Mouse (Mus musculus) heart, embryonic 16.5 days (tissue): ENCODE data around the gene Slc17a4. TPM values are rescaled to one million over a fixed set of nuclear protein-coding genes. Genes with fewer than 3 reads are reported as not detected.

Source experiments
- ATAC-seq: fragments of 200-750 bp; cut with Nextera tagmentation; replicated peaks from 2 replicates; pipeline ENCODE4 v1.8.0; 2017; ENCODE audit warnings: moderate number of reproducible peaks; ENCODE audit not compliant: insufficient read depth, low FRiP score; ENCODE audit errors: extremely low read depth
- H3K27ac ChIP-seq: fragments of 300-500 bp; sonication (generic); 2 replicates; pipeline ENCODE4 v1.5.1; 2014; ENCODE audit warnings: mild to moderate bottlenecking, low read length, control low read depth, moderate library complexity
- H3K27me3 ChIP-seq: fragments of 300-500 bp; sonication (generic); 2 replicates; pipeline ENCODE4 v1.6.1; 2014; ENCODE audit warnings: low read length, mixed read lengths; ENCODE audit not compliant: control insufficient read depth, insufficient read depth
- H3K36me3 ChIP-seq: fragments of 300-500 bp; sonication (generic); 2 replicates; pipeline ENCODE4 v1.6.1; 2014; ENCODE audit not compliant: control insufficient read depth, insufficient read depth
- H3K4me1 ChIP-seq: fragments of 300-500 bp; sonication (generic); 2 replicates; pipeline ENCODE4 v1.6.1; 2014; ENCODE audit warnings: low read length, mixed read lengths; ENCODE audit not compliant: control insufficient read depth, insufficient read depth
- H3K4me2 ChIP-seq: fragments of 300-500 bp; sonication (generic); 2 replicates; pipeline ENCODE4 v1.6.1; 2014; ENCODE audit warnings: low read depth, mild to moderate bottlenecking, control low read depth, low read length
- H3K4me3 ChIP-seq: fragments of 300-500 bp; sonication (generic); 2 replicates; pipeline ENCODE4 v1.5.1; 2014; ENCODE audit warnings: mild to moderate bottlenecking, control low read depth, low read length
- H3K9ac ChIP-seq: fragments of 300-500 bp; sonication (generic); 2 replicates; pipeline ENCODE4 v1.6.1; 2014; ENCODE audit warnings: low read length, control low read depth
- H3K9me3 ChIP-seq: fragments of 300-500 bp; sonication (generic); replicated peaks from 2 replicates; pipeline ENCODE4 v1.6.1; 2016; ENCODE audit warnings: low read length; ENCODE audit not compliant: control insufficient read depth
- WGBS: fragments of 180-500 bp; shearing (Covaris S2); extraction: QIAGEN DNeasy Blood & Tissue Kit; methylation state at CpG from one replicate; pipeline ENCODE4 v1.1.7; 2014; 5-methylcytosine and 5-hydroxymethylcytosine counted together
- polyA plus RNA-seq: library from polyadenylated mRNA; unstranded; fragments of >200 nt; fragmentation: Nextera tagmentation; extraction: Ambion mirVana; gene quantifications from 2 replicates; pipeline ENCODE4 v1.2.1, GENCODE M21; 2015

Gene Slc17a4
- polyA plus RNA-seq, 1 experiment from 2014 or later, result 0.09 TPM

DNA sequence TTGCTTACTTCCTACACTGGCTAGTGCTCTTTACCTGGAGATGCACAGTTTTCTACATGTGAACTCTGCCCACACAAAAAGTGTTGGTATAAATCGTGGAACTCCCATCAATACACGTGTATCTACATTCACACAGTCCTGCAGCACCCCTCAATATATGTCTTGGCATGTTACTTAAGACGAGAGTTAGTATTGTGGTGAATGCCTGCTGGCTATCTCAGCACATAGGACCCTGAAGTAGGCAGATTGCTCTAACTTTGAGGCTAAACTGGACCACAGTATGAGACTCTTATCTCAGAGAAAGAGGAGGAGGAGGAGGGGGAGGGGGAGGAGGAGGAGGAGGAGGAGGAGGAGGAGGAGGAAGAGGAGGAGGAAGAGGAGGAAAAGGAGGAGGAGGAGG, 35.7 kb downstream of the Slc17a4 start:
- 68% methylated on average over 3 of the region's 3 CpGs for WGBS
- ATAC-seq, result no peak
- no peaks in the 10 kb centered on the region for H3K9me3 ChIP-seq
- no peak overlapping the region for H3K27ac ChIP-seq
- no peaks in the 10 kb centered on the region for H3K27me3 ChIP-seq
- H3K36me3 ChIP-seq, result no peaks in the 10 kb centered on the region
- no peak overlapping the region for H3K9ac ChIP-seq
- no peak overlapping the region for H3K4me3 ChIP-seq
- H3K4me2 ChIP-seq, result no peak overlapping the region
- no peaks in the 10 kb centered on the region for H3K4me1 ChIP-seq

DNA sequence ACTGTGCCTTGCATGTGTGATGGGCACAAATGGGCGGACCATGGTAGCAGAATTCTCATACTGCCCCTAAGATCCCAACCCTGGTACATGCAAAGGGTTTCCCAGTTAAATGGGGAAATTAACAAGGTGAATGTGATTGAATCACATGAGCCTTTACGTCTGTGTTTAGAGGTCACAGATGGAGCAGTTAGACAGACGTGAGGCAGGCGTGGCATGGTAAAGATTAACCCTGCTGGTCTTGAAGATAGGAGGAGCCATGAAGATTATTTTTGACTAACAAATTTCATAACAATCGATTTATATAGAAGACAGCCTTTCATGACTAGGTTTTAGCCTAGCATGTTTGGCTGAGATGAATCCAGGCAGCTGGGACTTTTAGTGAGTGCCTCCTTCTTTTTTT, 41.7 kb downstream of the Slc17a4 start:
- 74% methylated on average over 5 of the region's 5 CpGs for WGBS
- Histone ChIP-seq H3K9ac (no peak overlapping the region), H3K4me2 (no peak overlapping the region), H3K36me3 (no peaks in the 10 kb centered on the region), H3K4me3 (no peak overlapping the region), H3K9me3 (no peaks in the 10 kb centered on the region), H3K27me3 (no peaks in the 10 kb centered on the region), H3K27ac (no peak overlapping the region), H3K4me1 (no peaks in the 10 kb centered on the region)
- ATAC-seq, result no peak

DNA sequence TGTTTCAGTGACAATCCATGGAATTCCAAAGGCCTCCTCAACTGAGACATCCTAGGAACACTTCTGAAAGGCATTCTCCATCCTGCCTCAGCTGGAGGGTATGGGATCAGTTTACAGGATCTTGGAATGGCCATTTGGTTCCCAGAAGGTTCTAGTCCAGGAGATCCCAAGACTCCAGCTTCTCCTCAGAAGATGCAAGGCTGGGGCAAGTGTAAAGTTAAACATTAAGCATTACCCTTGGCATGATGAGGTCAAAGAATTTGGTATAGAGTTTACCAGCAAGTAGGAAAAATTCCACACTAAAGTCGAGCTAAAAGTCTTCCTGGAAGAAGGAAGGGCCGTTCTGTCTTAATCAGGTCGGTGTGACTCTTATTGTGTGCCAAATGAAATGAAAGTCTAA, 44.8 kb downstream of the Slc17a4 start:
- ATAC-seq, result no peak
- H3K4me1 ChIP-seq, result no peaks in the 10 kb centered on the region; the same call in 1 of the 2 replicates
- no peaks in the 10 kb centered on the region for H3K36me3 ChIP-seq
- no peak overlapping the region for H3K4me2 ChIP-seq
- 74% methylated on average over 3 of the region's 3 CpGs for WGBS
- H3K9me3 ChIP-seq, result no peaks in the 10 kb centered on the region
- H3K9ac ChIP-seq, result no peak overlapping the region
- no peaks in the 10 kb centered on the region for H3K27me3 ChIP-seq
- no peak overlapping the region for H3K27ac ChIP-seq
- no peak overlapping the region for H3K4me3 ChIP-seq

DNA sequence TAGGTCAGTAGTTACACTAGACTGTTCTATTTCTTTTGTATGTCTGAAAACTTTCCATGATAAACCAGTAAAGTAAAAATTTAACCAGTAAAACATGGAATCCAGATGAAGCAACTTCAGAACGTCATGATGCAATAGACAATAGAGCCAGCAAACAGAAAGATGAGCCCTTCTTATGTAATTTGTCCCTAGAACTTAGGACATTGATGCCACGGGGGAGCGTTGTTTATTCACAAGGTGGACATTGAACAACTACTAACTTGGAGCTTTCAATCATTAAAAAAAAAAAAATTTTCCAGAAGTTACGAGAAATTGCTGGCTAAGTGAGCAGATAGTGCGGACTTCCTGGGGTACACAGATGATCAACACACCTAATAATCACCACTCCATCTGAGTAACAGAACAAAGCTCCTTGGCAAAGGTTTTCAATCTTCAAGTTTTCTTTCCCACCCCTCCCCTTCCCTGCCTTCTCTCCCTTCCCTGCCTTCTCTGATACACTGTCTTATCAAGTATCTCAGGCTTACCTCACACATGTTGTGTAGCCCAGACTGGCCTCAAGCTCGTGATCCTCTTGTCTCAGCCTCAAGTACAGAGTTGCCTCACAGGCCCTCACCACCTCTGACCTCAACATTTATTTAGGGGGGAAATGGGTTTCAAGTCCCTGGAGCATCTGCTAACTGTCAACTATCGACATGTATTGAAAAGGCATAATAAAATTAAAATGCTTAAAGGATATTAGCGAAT, 45.8 kb downstream of the Slc17a4 start:
- Histone ChIP-seq H3K27me3 (no peaks in the 10 kb centered on the region), H3K27ac (no peak overlapping the region), H3K4me3 (no peak overlapping the region), H3K9ac (no peak overlapping the region), H3K4me1 (no peaks in the 10 kb centered on the region; the same call in 1 of the 2 replicates), H3K4me2 (no peak overlapping the region), H3K36me3 (no peaks in the 10 kb centered on the region), H3K9me3 (no peaks in the 10 kb centered on the region)
- WGBS, result 80% methylated on average over 8 of the region's 8 CpGs
- ATAC-seq, result no peak

DNA sequence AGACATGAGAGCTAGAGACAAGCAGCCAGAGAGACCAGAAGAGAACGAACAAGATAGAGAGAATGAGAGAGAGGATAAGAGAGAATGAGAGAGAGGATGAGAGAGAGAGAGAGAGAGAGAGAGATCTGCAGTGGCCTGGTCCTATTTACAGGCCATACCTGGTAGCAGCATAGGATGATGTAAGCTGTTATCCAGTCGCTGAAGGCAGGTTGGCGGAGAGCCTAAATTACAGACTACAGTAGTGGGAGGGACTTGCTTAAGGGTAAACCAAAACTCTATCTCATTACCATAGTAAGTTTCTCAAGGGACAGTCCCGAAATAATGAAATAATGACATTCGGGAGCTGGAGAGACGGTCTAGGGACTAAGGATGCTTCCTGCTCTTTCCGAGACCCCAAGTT, 47.4 kb downstream of the Slc17a4 start, which contains the start of gene Slc17a1:
Gene Slc17a1, plus strand, starts transcription at position 346 of the 400 bp plus-strand sequence.
- no peaks in the 10 kb centered on the region; the same call in 1 of the 2 replicates for H3K4me1 ChIP-seq
- 70% methylated on average over 7 of the region's 7 CpGs for WGBS
- no peaks in the 10 kb centered on the region for H3K9me3 ChIP-seq
- ATAC-seq, result no peak
- no peaks in the 10 kb centered on the region for H3K27me3 ChIP-seq
- H3K27ac ChIP-seq, result no peak within 1 kb of the TSS
- no peak within 1 kb of the TSS for H3K9ac ChIP-seq
- H3K4me3 ChIP-seq, result no peak within 1 kb of the TSS
- H3K36me3 ChIP-seq, result no peaks in the 10 kb centered on the region
- no peak within 1 kb of the TSS for H3K4me2 ChIP-seq

DNA sequence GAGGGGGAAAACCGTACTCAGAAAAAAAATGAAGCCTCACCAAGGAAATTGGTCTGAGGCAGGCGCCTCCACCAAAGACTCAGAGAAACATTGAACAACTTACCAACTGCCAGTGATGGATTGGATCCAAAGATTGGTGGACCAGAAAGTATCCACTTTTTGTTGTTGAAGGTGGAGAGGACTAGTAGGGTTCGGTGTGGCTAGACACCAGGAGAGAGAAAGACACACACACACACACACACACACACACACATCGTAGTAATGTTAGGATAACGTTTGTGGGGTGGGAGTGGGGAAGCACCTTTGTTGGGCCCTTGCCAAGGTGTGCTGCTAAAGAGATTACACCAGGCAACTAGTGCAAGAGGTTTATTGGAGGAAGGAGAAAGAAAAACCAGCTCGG, 47.8 kb downstream of the Slc17a4 start:
- Histone ChIP-seq H3K4me2 (no peak overlapping the region), H3K27ac (no peak overlapping the region), H3K27me3 (no peaks in the 10 kb centered on the region), H3K4me1 (no peaks in the 10 kb centered on the region; the same call in 1 of the 2 replicates), H3K4me3 (no peak overlapping the region), H3K36me3 (no peaks in the 10 kb centered on the region), H3K9me3 (no peaks in the 10 kb centered on the region), H3K9ac (no peak overlapping the region)
- 80% methylated on average over 6 of the region's 6 CpGs for WGBS
- ATAC-seq, result no peak

DNA sequence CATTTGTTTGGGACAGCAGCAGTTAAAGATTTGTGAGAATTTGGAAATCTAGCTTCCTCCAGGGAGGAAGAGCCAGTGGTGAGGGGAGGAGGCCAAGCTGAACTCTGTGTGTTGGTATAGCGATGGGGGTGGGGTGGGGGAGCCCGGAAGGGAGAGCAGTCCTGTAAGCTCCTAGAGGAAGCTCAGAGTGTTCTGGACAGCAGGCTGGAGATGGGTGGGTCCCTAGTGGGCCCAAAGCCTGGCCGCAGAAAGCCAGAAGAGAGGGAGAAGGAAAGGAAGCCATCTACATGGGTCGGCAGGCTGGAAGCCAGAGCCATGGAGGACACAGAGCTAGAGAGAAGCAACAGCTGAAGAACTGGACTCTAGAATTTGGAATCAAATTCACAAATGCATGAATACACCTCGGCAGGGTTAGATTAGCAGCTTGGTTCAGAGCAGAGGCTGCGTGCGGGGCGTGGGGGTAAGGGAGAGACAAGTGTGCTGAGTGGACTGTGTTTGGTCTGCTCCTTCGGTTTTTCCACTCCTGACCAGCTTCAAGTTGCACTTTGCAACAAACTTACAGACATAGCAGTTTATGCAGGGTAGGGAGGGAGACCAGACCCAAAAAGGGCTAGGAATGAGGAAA, 48.6 kb downstream of the Slc17a4 start:
- H3K27ac ChIP-seq, result peak overlapping the region; percentile 20; the same call in 1 of the 2 replicates
- 0 out of 2 replicates have a peak, but pooled peaks have one; percentile 49 for ATAC-seq
- H3K4me2 ChIP-seq, result no peak overlapping the region
- H3K27me3 ChIP-seq, result no peaks in the 10 kb centered on the region
- no peak overlapping the region for H3K4me3 ChIP-seq
- no peaks in the 10 kb centered on the region for H3K9me3 ChIP-seq
- 64% methylated on average over 9 of the region's 9 CpGs for WGBS
- H3K4me1 ChIP-seq, result no peaks in the 10 kb centered on the region; the same call in 1 of the 2 replicates
- H3K9ac ChIP-seq, result no peak overlapping the region
- H3K36me3 ChIP-seq, result no peaks in the 10 kb centered on the region

DNA sequence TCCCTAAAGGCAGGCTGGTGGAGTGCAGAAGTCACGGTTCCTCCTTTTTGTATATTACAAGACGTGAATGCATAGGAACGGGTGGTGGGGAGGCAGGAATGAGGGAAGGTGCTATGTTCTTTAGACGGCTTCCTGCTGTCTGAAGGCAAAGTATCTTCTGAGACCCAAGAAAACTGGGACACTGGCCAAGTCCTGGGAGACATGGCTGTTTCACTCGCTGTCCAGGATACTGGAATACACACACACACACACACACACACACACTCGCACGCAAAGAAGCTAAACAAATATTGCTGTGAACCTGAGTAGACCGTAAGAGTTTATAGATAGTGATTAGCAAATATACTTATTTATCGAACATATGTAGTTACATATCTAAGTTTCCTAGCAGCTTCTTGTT, 50.1 kb downstream of the Slc17a4 start:
- no peak overlapping the region for H3K27ac ChIP-seq
- ATAC-seq, result no peak
- H3K27me3 ChIP-seq, result no peaks in the 10 kb centered on the region
- H3K9ac ChIP-seq, result no peak overlapping the region
- no peaks in the 10 kb centered on the region for H3K36me3 ChIP-seq
- no peak overlapping the region for H3K4me2 ChIP-seq
- no peaks in the 10 kb centered on the region for H3K9me3 ChIP-seq
- H3K4me3 ChIP-seq, result no peak overlapping the region
- 51% methylated on average over 9 of the region's 9 CpGs for WGBS
- no peaks in the 10 kb centered on the region; the same call in 1 of the 2 replicates for H3K4me1 ChIP-seq

DNA sequence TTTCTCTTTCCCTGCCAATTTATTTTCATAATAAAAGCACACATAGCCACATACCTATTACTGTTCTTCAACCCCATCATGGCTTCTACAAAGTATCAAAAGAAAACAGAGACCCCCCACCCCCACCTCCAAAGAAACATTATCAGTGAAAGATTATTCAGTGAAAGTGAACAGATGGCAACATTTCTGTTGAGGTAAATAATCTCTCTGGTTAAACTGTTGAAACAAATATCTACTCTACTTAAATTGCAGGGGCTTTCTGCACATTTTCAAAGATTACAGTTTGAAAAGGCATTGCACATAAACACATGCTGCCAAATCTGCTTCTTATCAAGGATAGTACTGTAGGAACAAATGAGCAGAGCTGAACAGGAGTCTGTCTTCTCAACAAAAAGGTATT, 53.0 kb downstream of the Slc17a4 start:
- Histone ChIP-seq H3K9ac (no peak overlapping the region), H3K4me1 (no peaks in the 10 kb centered on the region), H3K36me3 (no peaks in the 10 kb centered on the region), H3K27me3 (no peaks in the 10 kb centered on the region), H3K27ac (no peak overlapping the region), H3K4me2 (no peak overlapping the region), H3K9me3 (no peaks in the 10 kb centered on the region), H3K4me3 (no peak overlapping the region)
- ATAC-seq, result no peak
